Mouse (Mus musculus): ENCODE measurements around the gene Cacna2d1.

Cacna2d1 gene

GRCm38 (mm10) chr5:16297170-16297771 lies 362.8 kb downstream of the Cacna2d1 start:
- no peak for TF ChIP-seq CTCF (conservative IDR thresholded peaks at IDR 0.05; ENCODE audit: low read length)
- TF ChIP-seq NANOG (IDR thresholded peaks at IDR 0.05; ENCODE audit: borderline replicate concordance, low read length), result no peak
- TF ChIP-seq POU5F1 (IDR thresholded peaks at IDR 0.05; ENCODE audit: borderline replicate concordance, low read length), result no peak
- no peak overlapping the region for H3K4me3 ChIP-seq (replicated peaks; ENCODE audit: low read length)

GRCm38 (mm10) chr5:16299631-16300030 lies 365.1 kb downstream of the Cacna2d1 start:
- Histone ChIP-seq H3K27me3 (ENCODE audit: insufficient read depth, low read length) (no peaks in the 10 kb centered on the region), H3K4me1 (replicated peaks; ENCODE audit: low read depth, low read length) (no peaks in the 10 kb centered on the region), H3K4me3 (replicated peaks; ENCODE audit: low read length) (no peak overlapping the region), H3K36me3 (ENCODE audit: insufficient read depth, low read length) (no peaks in the 10 kb centered on the region), H3K9me3 (ENCODE audit: low read length) (no peaks in the 10 kb centered on the region)
- TF ChIP-seq CTCF (conservative IDR thresholded peaks at IDR 0.05; ENCODE audit: low read length) (no peak), POU5F1 (IDR thresholded peaks at IDR 0.05; ENCODE audit: borderline replicate concordance, low read length) (no peak), NANOG (IDR thresholded peaks at IDR 0.05; ENCODE audit: borderline replicate concordance, low read length) (no peak)

More at GRCm38 (mm10) chr5:16297170-16297771, 362.8 kb downstream of the Cacna2d1 start:
- Histone ChIP-seq H3K36me3 (ENCODE audit: insufficient read depth, low read length) (no peaks in the 10 kb centered on the region), H3K27me3 (ENCODE audit: insufficient read depth, low read length) (no peaks in the 10 kb centered on the region), H3K4me1 (replicated peaks; ENCODE audit: low read depth, low read length) (no peaks in the 10 kb centered on the region), H3K9me3 (ENCODE audit: low read length) (no peaks in the 10 kb centered on the region)

GRCm38 (mm10) chr5:16309168-16310006 lies 374.9 kb downstream of the Cacna2d1 start:
- H3K9me3 ChIP-seq (ENCODE audit: low read length), result no peaks in the 10 kb centered on the region
- H3K36me3 ChIP-seq (ENCODE audit: insufficient read depth, low read length), result no peaks in the 10 kb centered on the region
- no peaks in the 10 kb centered on the region for H3K4me1 ChIP-seq (replicated peaks; ENCODE audit: low read depth, low read length)
- H3K27me3 ChIP-seq (ENCODE audit: insufficient read depth, low read length), result no peaks in the 10 kb centered on the region
- no peak for TF ChIP-seq POU5F1 (IDR thresholded peaks at IDR 0.05; ENCODE audit: borderline replicate concordance, low read length)
- TF ChIP-seq NANOG (IDR thresholded peaks at IDR 0.05; ENCODE audit: borderline replicate concordance, low read length), result no peak
- TF ChIP-seq CTCF (conservative IDR thresholded peaks at IDR 0.05; ENCODE audit: low read length), result peak; percentile 64
- H3K4me3 ChIP-seq (replicated peaks; ENCODE audit: low read length), result no peak overlapping the region

- TF ChIP-seq CTCF (conservative IDR thresholded peaks at IDR 0.05; ENCODE audit: low read length), result no peak
Measured at GRCm38 (mm10) chr5:16314242-16314641, 379.8 kb downstream of the Cacna2d1 start.

GRCm38 (mm10) chr5:16315983-16316390 lies 381.5 kb downstream of the Cacna2d1 start:
- no peaks in the 10 kb centered on the region for H3K36me3 ChIP-seq (ENCODE audit: insufficient read depth, low read length)

More at GRCm38 (mm10) chr5:16314242-16314641, 379.8 kb downstream of the Cacna2d1 start:
- Histone ChIP-seq H3K9me3 (ENCODE audit: low read length) (no peaks in the 10 kb centered on the region), H3K4me1 (replicated peaks; ENCODE audit: low read depth, low read length) (no peaks in the 10 kb centered on the region), H3K36me3 (ENCODE audit: insufficient read depth, low read length) (no peaks in the 10 kb centered on the region), H3K27me3 (ENCODE audit: insufficient read depth, low read length) (no peaks in the 10 kb centered on the region), H3K4me3 (replicated peaks; ENCODE audit: low read length) (no peak overlapping the region)

GRCm38 (mm10) chr5:16317680-16318242 lies 383.3 kb downstream of the Cacna2d1 start:
- no peak for TF ChIP-seq NANOG (IDR thresholded peaks at IDR 0.05; ENCODE audit: borderline replicate concordance, low read length)
- no peak for TF ChIP-seq CTCF (conservative IDR thresholded peaks at IDR 0.05; ENCODE audit: low read length)
- TF ChIP-seq POU5F1 (IDR thresholded peaks at IDR 0.05; ENCODE audit: borderline replicate concordance, low read length), result no peak
- no peaks in the 10 kb centered on the region for H3K9me3 ChIP-seq (ENCODE audit: low read length)
- no peaks in the 10 kb centered on the region for H3K36me3 ChIP-seq (ENCODE audit: insufficient read depth, low read length)
- H3K4me3 ChIP-seq (replicated peaks; ENCODE audit: low read length), result no peak overlapping the region
- H3K27me3 ChIP-seq (ENCODE audit: insufficient read depth, low read length), result no peaks in the 10 kb centered on the region
- H3K4me1 ChIP-seq (replicated peaks; ENCODE audit: low read depth, low read length), result no peaks in the 10 kb centered on the region

More at GRCm38 (mm10) chr5:16315983-16316390, 381.5 kb downstream of the Cacna2d1 start:
- Histone ChIP-seq H3K4me1 (replicated peaks; ENCODE audit: low read depth, low read length) (no peaks in the 10 kb centered on the region), H3K27me3 (ENCODE audit: insufficient read depth, low read length) (no peaks in the 10 kb centered on the region), H3K4me3 (replicated peaks; ENCODE audit: low read length) (no peak overlapping the region), H3K9me3 (ENCODE audit: low read length) (no peaks in the 10 kb centered on the region)
- TF ChIP-seq CTCF (conservative IDR thresholded peaks at IDR 0.05; ENCODE audit: low read length) (no peak), NANOG (IDR thresholded peaks at IDR 0.05; ENCODE audit: borderline replicate concordance, low read length) (no peak), POU5F1 (IDR thresholded peaks at IDR 0.05; ENCODE audit: borderline replicate concordance, low read length) (no peak)

GRCm38 (mm10) chr5:16326610-16327009 lies 392.1 kb downstream of the Cacna2d1 start:
- Histone ChIP-seq H3K36me3 (ENCODE audit: insufficient read depth, low read length) (no peaks in the 10 kb centered on the region), H3K4me3 (replicated peaks; ENCODE audit: low read length) (no peak overlapping the region), H3K9me3 (ENCODE audit: low read length) (no peaks in the 10 kb centered on the region), H3K4me1 (replicated peaks; ENCODE audit: low read depth, low read length) (no peaks in the 10 kb centered on the region), H3K27me3 (ENCODE audit: insufficient read depth, low read length) (no peaks in the 10 kb centered on the region)
- TF ChIP-seq POU5F1 (IDR thresholded peaks at IDR 0.05; ENCODE audit: borderline replicate concordance, low read length), result no peak
- TF ChIP-seq CTCF (conservative IDR thresholded peaks at IDR 0.05; ENCODE audit: low read length), result no peak
- no peak for TF ChIP-seq NANOG (IDR thresholded peaks at IDR 0.05; ENCODE audit: borderline replicate concordance, low read length)

GRCm38 (mm10) chr5:16345393-16345792 lies 410.9 kb downstream of the Cacna2d1 start:
- no peak overlapping the region for H3K4me3 ChIP-seq (replicated peaks; ENCODE audit: low read length)

More at GRCm38 (mm10) chr5:16345393-16345792, 410.9 kb downstream of the Cacna2d1 start:
- TF ChIP-seq CTCF (conservative IDR thresholded peaks at IDR 0.05; ENCODE audit: low read length), result no peak
- peak; percentile 50; the same call in 1 of the 2 replicates for TF ChIP-seq POU5F1 (IDR thresholded peaks at IDR 0.05; ENCODE audit: borderline replicate concordance, low read length)
- peak; percentile 86; the same call in 1 of the 2 replicates for TF ChIP-seq NANOG (IDR thresholded peaks at IDR 0.05; ENCODE audit: borderline replicate concordance, low read length)
- Histone ChIP-seq H3K27me3 (ENCODE audit: insufficient read depth, low read length) (no peaks in the 10 kb centered on the region), H3K36me3 (ENCODE audit: insufficient read depth, low read length) (no peaks in the 10 kb centered on the region), H3K4me1 (replicated peaks; ENCODE audit: low read depth, low read length) (peaks cover 13% of the 10 kb centered on the region), H3K9me3 (ENCODE audit: low read length) (no peaks in the 10 kb centered on the region)

All from E14TG2a.4 (cell line).